Mouse (Mus musculus) left cerebral cortex, adult 6 months (tissue): ENCODE measurements around the gene Ott. TPM values are rescaled to one million over a fixed set of nuclear protein-coding genes. Genes with fewer than 3 reads are reported as not detected.

ENCODE experiments used
- long read RNA-seq, 2 experiments: library from polyadenylated mRNA; unstranded; transcript quantifications; one replicate each; pipeline ENCODE4 v2.0.0; 2019 to 2020
- polyA plus RNA-seq: library from polyadenylated mRNA; unstranded; fragments of <200 nt; fragmentation: Nextera tagmentation; gene quantifications from 2 replicates; pipeline ENCODE4 v1.2.3, GENCODE M21; 2021

Ott gene
- not detected in 2 replicates for polyA plus RNA-seq
- long read RNA-seq, experiment 1: 0 reads
- long read RNA-seq, experiment 2: 0 reads

GRCm38 (mm10) chrX:149073982-149074381 lies at the start of gene Ott:
TSS of gene Ott (plus strand) at chrX:149074282.

Other genes starting within 250 kb of the Ott start
- not detected in 2 replicates for gene Luzp4, start 216.6 kb upstream of the Ott start, polyA plus RNA-seq
- gene Gm15093, start 198.1 kb downstream of the Ott start, polyA plus RNA-seq: not detected in 2 replicates